Mouse (Mus musculus) limb, embryonic 14.5 days (tissue): ENCODE data around the gene Tmem221. TPM values are rescaled to one million over a fixed set of nuclear protein-coding genes. Genes with fewer than 3 reads are reported as not detected.
A peak's percentile ranks its signal among the peaks of the same experiment; 100 is the strongest.

Source experiments
- ATAC-seq: fragments of 200-750 bp; cut with Nextera tagmentation; 2 replicates; pipeline ENCODE4 v1.8.0; 2017; ENCODE audit warnings: low read depth, moderate number of reproducible peaks, moderate TSS enrichment; ENCODE audit not compliant: low FRiP score
- DNase-seq: peaks from one replicate; pipeline ENCODE4 v3.0.0-alpha.2; 2015; ENCODE audit warnings: low spot score
- H3K27ac ChIP-seq: fragments of 300-500 bp; sonication (generic); replicated peaks from 2 replicates; pipeline ENCODE4 v1.5.1; 2014; ENCODE audit warnings: low read depth, mild to moderate bottlenecking, low read length, moderate library complexity, mixed read lengths
- H3K27me3 ChIP-seq: fragments of 300-500 bp; sonication (generic); 2 replicates; pipeline ENCODE4 v1.6.1; 2014; ENCODE audit warnings: low read length, mixed read lengths; ENCODE audit not compliant: control insufficient read depth, insufficient read depth
- H3K36me3 ChIP-seq: fragments of 300-500 bp; sonication (generic); 2 replicates; pipeline ENCODE4 v1.6.1; 2014; ENCODE audit warnings: mild to moderate bottlenecking, low read length, moderate library complexity, mixed read lengths; ENCODE audit not compliant: control insufficient read depth, insufficient read depth
- H3K4me1 ChIP-seq: fragments of 300-500 bp; sonication (generic); 2 replicates; pipeline ENCODE4 v1.6.1; 2014; ENCODE audit warnings: antibody characterized with exemption, low read length, mixed read lengths; ENCODE audit not compliant: control insufficient read depth, insufficient read depth
- H3K4me2 ChIP-seq: fragments of 300-500 bp; sonication (generic); replicated peaks from 2 replicates; pipeline ENCODE4 v1.6.1; 2014; ENCODE audit warnings: low read depth, mild to moderate bottlenecking, low read length, moderate library complexity; ENCODE audit not compliant: severe bottlenecking
- H3K4me3 ChIP-seq: fragments of 300-500 bp; sonication (generic); replicated peaks from 2 replicates; pipeline ENCODE4 v1.5.1; 2014; ENCODE audit warnings: low read length
- H3K9ac ChIP-seq: fragments of 300-500 bp; sonication (generic); 2 replicates; pipeline ENCODE4 v1.6.1; 2014; ENCODE audit warnings: mild to moderate bottlenecking, low read depth, low read length, moderate library complexity; ENCODE audit not compliant: severe bottlenecking
- H3K9me3 ChIP-seq: fragments of 300-500 bp; sonication (generic); 2 replicates; pipeline ENCODE4 v1.6.1; 2016; ENCODE audit warnings: low read length; ENCODE audit not compliant: control insufficient read depth
- POLR2A ChIP-seq: fragments of 200-500 bp; IDR thresholded peaks from 2 replicates; pipeline ENCODE4 v1.8.0; 2012; ENCODE audit warnings: inconsistent platforms, mild to moderate bottlenecking, moderate library complexity, borderline replicate concordance; ENCODE audit not compliant: insufficient read depth, insufficient read length; ENCODE audit errors: extremely low read depth
- WGBS: fragments of 180-500 bp; shearing (Covaris S2); extraction: QIAGEN DNeasy Blood & Tissue Kit; methylation state at CpG from one replicate; pipeline ENCODE4 v1.1.7; 2014; 5-methylcytosine and 5-hydroxymethylcytosine counted together
- polyA plus RNA-seq, 2 experiments: library from polyadenylated mRNA; depleted of rRNA in 1 of 2; stranded (reverse) in 1 of 2; unstranded in 1 of 2; fragments of >200 nt; fragmentation: Nextera tagmentation in 1 of 2; extraction: Ambion mirVana in 1 of 2; gene quantifications; 2 replicates each; pipeline versions ENCODE4 v1.2.1 to v1.2.3; 2012 to 2014

Gene Tmem221
- polyA plus RNA-seq, 2 experiments: 0.34 to 0.89 TPM

- H3K27me3 ChIP-seq: peaks cover 79% of the 10 kb centered on the region
- H3K27ac ChIP-seq: no peak overlapping the region
- H3K4me2 ChIP-seq: peak overlapping the region; percentile 50
- H3K9ac ChIP-seq: peak overlapping the region; percentile 40; the same call in 1 of the 2 replicates
- no peaks in the 10 kb centered on the region for H3K36me3 ChIP-seq
- no peak for TF ChIP-seq POLR2A
- ATAC-seq (peak; percentile 23; the same call in 1 of the 2 replicates), DNase-seq (peak; percentile 76)
- H3K4me1 ChIP-seq: peaks cover 6% of the 10 kb centered on the region
- peak overlapping the region; percentile 36 for H3K4me3 ChIP-seq
- peaks cover 2% of the 10 kb centered on the region for H3K9me3 ChIP-seq
- WGBS: 2% methylated on average over 24 of the region's 24 CpGs
These were observed 453 bp upstream of the Tmem221 start for GRCm38 (mm10) chr8:71558958-71559690.

GRCm38 (mm10) chr8:71554644-71555043 lies 4.0 kb downstream of the Tmem221 start:
- 92% methylated on average over 2 of the region's 2 CpGs for WGBS

GRCm38 (mm10) chr8:71554001-71554400 lies 4.7 kb downstream of the Tmem221 start:
- peaks cover 32% of the 10 kb centered on the region for H3K27me3 ChIP-seq
- 70% methylated on average over 6 of the region's 6 CpGs for WGBS

More at GRCm38 (mm10) chr8:71554644-71555043, 4.0 kb downstream of the Tmem221 start:
- no peaks in the 10 kb centered on the region for H3K36me3 ChIP-seq
- ATAC-seq: no peak
- TF ChIP-seq POLR2A: no peak
- no peaks in the 10 kb centered on the region for H3K4me1 ChIP-seq
- H3K27ac ChIP-seq: no peak overlapping the region
- H3K9me3 ChIP-seq: no peaks in the 10 kb centered on the region
- peaks cover 38% of the 10 kb centered on the region for H3K27me3 ChIP-seq
- no peak overlapping the region for H3K4me2 ChIP-seq
- no peak overlapping the region for H3K9ac ChIP-seq
- no peak overlapping the region for H3K4me3 ChIP-seq
- DNase-seq: no peak

GRCm38 (mm10) chr8:71552770-71553169 lies 5.9 kb downstream of the Tmem221 start:
- no peaks in the 10 kb centered on the region for H3K9me3 ChIP-seq
- H3K4me3 ChIP-seq: no peak overlapping the region
- DNase-seq: no peak
- H3K36me3 ChIP-seq: peaks cover 10% of the 10 kb centered on the region
- H3K27ac ChIP-seq: no peak overlapping the region
- ATAC-seq: no peak
- WGBS: 50% methylated on average over 6 of the region's 6 CpGs
- H3K9ac ChIP-seq: no peak overlapping the region
- H3K27me3 ChIP-seq: peaks cover 20% of the 10 kb centered on the region
- H3K4me2 ChIP-seq: no peak overlapping the region
- TF ChIP-seq POLR2A: no peak
- H3K4me1 ChIP-seq: no peaks in the 10 kb centered on the region

More at GRCm38 (mm10) chr8:71554001-71554400, 4.7 kb downstream of the Tmem221 start:
- DNase-seq (no peak), ATAC-seq (no peak)
- H3K4me3 ChIP-seq: no peak overlapping the region
- no peaks in the 10 kb centered on the region for H3K9me3 ChIP-seq
- TF ChIP-seq POLR2A: no peak
- H3K36me3 ChIP-seq: no peaks in the 10 kb centered on the region
- no peak overlapping the region for H3K9ac ChIP-seq
- no peak overlapping the region for H3K4me2 ChIP-seq
- no peak overlapping the region for H3K27ac ChIP-seq
- no peaks in the 10 kb centered on the region for H3K4me1 ChIP-seq

- H3K9ac ChIP-seq: no peak overlapping the region
- TF ChIP-seq POLR2A: no peak
- 64% methylated on average over 7 of the region's 7 CpGs for WGBS
- H3K36me3 ChIP-seq: peaks cover 27% of the 10 kb centered on the region
- no peak overlapping the region for H3K4me2 ChIP-seq
- ATAC-seq: no peak
- no peaks in the 10 kb centered on the region for H3K4me1 ChIP-seq
- no peaks in the 10 kb centered on the region for H3K9me3 ChIP-seq
- H3K4me3 ChIP-seq: no peak overlapping the region
- no peak overlapping the region for H3K27ac ChIP-seq
- H3K27me3 ChIP-seq: 0 out of 2 replicates have a peak, but pooled peaks cover under 1% of the 10 kb centered on the region
- no peak for DNase-seq
These were observed 7.9 kb downstream of the Tmem221 start for GRCm38 (mm10) chr8:71550754-71551153.
